Mouse (Mus musculus): Measurements from ENCODE around the gene Ccnq. TPM values are rescaled to one million over a fixed set of nuclear protein-coding genes. Genes with fewer than 3 reads are reported as not detected.

Gene Ccnq
- polyA plus RNA-seq, 1 experiment from 2014 or later: 52.3 TPM

DNA sequence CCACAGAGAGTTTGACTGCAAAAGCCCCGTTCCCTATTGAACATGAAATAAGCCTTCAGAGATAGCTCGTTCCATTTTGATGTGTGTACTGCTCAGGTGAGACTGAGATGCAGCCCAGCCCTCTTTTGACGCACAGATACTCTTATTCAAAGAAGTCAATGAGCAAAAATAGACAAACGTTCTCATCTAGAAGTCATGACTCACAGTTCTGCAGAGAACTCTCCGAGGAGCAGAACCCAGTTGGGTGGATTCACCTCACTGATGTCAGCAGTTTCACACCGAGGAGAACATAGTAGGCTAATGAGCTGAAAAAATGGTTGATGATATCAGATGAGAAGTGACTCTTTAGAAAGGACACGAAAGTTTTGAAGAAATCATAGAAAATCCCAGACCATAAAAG, 5.3 kb downstream of the Ccnq start:
- WGBS: 83% methylated on average over 7 of the region's 7 CpGs
- no peak overlapping the region for H3K27ac ChIP-seq (ENCODE audit: low read depth, low read length)
- H3K9me3 ChIP-seq (ENCODE audit: control insufficient read depth, low read length): no peaks in the 10 kb centered on the region
- peaks cover 4% of the 10 kb centered on the region for H3K4me1 ChIP-seq (replicated peaks; ENCODE audit: control insufficient read depth, insufficient read depth, low read length)
- no peak overlapping the region for H3K9ac ChIP-seq (ENCODE audit: low read depth, low read length)
- ATAC-seq (replicated peaks; ENCODE audit: low FRiP score) (no peak), DNase-seq (ENCODE audit: low spot score) (no peak)
- H3K36me3 ChIP-seq (ENCODE audit: control insufficient read depth, insufficient read depth, low read length): no peaks in the 10 kb centered on the region
- no peaks in the 10 kb centered on the region for H3K27me3 ChIP-seq (replicated peaks; ENCODE audit: control insufficient read depth, insufficient read depth, low read length)
- no peak overlapping the region for H3K4me3 ChIP-seq (ENCODE audit: low read depth, low read length)
- H3K4me2 ChIP-seq: no peak overlapping the region

DNA sequence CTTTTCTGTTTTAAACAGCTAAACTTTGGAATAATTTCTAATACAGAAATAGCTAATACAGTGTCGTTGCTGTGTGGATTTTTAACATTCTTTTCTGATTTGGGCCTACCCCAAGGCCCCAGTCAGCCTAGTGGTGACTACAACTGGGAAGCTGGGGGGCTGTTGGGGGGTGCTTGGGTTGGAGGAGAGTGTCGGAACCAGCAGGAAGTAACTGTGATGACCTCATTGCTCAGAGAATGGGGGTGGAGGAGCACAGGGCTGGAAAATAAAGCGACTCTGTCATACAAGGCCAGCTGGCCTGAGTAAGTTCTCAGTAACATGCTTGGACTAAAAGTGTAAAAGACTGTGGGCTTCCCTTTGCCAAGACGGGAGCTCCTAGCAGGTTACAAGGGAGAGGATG, 6.1 kb downstream of the Ccnq start:
- Histone ChIP-seq H3K4me3 (ENCODE audit: low read depth, low read length) (no peak overlapping the region), H3K4me2 (no peak overlapping the region), H3K9ac (ENCODE audit: low read depth, low read length) (no peak overlapping the region), H3K4me1 (replicated peaks; ENCODE audit: control insufficient read depth, insufficient read depth, low read length) (no peaks in the 10 kb centered on the region), H3K9me3 (ENCODE audit: control insufficient read depth, low read length) (no peaks in the 10 kb centered on the region), H3K27ac (ENCODE audit: low read depth, low read length) (no peak overlapping the region), H3K27me3 (replicated peaks; ENCODE audit: control insufficient read depth, insufficient read depth, low read length) (no peaks in the 10 kb centered on the region), H3K36me3 (ENCODE audit: control insufficient read depth, insufficient read depth, low read length) (no peaks in the 10 kb centered on the region)
- ATAC-seq (replicated peaks; ENCODE audit: low FRiP score) (no peak), DNase-seq (ENCODE audit: low spot score) (no peak)
- 57% methylated on average over 4 of the region's 4 CpGs for WGBS

DNA sequence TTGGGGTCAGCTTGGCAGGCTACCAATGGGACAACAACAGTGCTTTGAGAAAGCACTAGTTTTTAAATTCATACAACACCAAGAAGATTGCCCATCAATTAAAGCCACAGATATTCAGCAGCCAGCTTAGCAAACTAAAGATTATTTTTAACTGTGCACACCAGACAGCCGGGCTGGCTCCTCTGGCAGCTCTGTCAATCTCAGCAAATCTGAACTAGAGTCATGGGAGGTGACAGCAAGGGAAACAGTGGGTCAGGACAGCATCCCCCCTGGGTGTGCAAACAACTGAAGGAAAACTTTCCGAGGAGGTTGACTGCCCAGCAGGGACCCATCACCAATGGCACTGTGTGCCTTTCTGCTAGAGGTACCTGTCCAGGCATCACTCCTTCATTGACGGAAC, 9.1 kb downstream of the Ccnq start:
- Histone ChIP-seq H3K9ac (ENCODE audit: low read depth, low read length) (no peak overlapping the region), H3K36me3 (ENCODE audit: control insufficient read depth, insufficient read depth, low read length) (no peaks in the 10 kb centered on the region), H3K4me3 (ENCODE audit: low read depth, low read length) (no peak overlapping the region), H3K27ac (ENCODE audit: low read depth, low read length) (no peak overlapping the region), H3K4me2 (no peak overlapping the region), H3K4me1 (replicated peaks; ENCODE audit: control insufficient read depth, insufficient read depth, low read length) (no peaks in the 10 kb centered on the region), H3K9me3 (ENCODE audit: control insufficient read depth, low read length) (no peaks in the 10 kb centered on the region), H3K27me3 (replicated peaks; ENCODE audit: control insufficient read depth, insufficient read depth, low read length) (no peaks in the 10 kb centered on the region)
- WGBS: 68% methylated on average over 3 of the region's 3 CpGs
- no peak for DNase-seq (ENCODE audit: low spot score)
- ATAC-seq (replicated peaks; ENCODE audit: low FRiP score): no peak

DNA sequence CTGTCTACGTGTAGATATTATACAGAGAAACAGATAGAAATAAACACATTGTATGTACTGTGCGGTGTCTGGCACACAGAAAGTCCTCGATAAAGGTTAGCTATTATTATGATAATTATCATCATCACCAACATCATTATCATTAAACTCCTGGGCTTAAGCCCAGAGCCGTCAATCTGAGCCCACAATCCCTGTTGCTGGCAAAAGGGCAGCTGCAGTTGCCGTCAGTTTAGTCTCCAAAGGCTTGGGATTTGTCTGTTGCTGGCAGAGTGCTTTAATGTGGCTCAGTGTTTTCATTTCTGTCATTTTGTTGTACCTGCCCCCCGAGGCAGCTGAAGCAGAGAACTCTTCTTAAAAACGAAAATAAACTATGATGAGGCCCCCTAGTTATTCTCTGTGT, 9.6 kb downstream of the Ccnq start:
- H3K9ac ChIP-seq (ENCODE audit: low read depth, low read length): no peak overlapping the region
- H3K4me2 ChIP-seq: no peak overlapping the region
- WGBS: 68% methylated on average over 7 of the region's 7 CpGs
- no peak for ATAC-seq (replicated peaks; ENCODE audit: low FRiP score)
- no peaks in the 10 kb centered on the region for H3K9me3 ChIP-seq (ENCODE audit: control insufficient read depth, low read length)
- no peak overlapping the region for H3K27ac ChIP-seq (ENCODE audit: low read depth, low read length)
- H3K27me3 ChIP-seq (replicated peaks; ENCODE audit: control insufficient read depth, insufficient read depth, low read length): no peaks in the 10 kb centered on the region
- H3K4me3 ChIP-seq (ENCODE audit: low read depth, low read length): no peak overlapping the region
- no peaks in the 10 kb centered on the region for H3K36me3 ChIP-seq (ENCODE audit: control insufficient read depth, insufficient read depth, low read length)
- no peak for DNase-seq (ENCODE audit: low spot score)
- no peaks in the 10 kb centered on the region for H3K4me1 ChIP-seq (replicated peaks; ENCODE audit: control insufficient read depth, insufficient read depth, low read length)

DNA sequence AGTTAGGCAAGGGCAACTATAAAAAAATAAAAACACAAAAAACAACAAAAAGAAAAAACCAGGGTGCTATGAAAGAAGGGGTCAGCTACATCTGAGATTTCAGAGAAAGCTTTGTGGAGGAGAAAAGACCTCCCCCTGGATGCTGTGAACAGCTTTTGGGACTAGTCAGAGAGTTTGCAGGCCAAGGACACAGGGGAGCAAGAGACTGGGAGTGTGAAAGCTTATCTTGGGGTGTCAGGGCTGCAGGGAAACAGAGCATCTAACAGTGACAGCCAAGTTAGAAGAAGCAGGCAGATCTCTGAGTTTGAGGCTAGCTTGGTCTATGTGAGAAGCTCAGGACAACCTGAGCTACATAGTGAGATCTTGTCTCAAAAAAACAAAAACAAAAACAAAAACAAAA, 12.2 kb downstream of the Ccnq start:
- DNase-seq (ENCODE audit: low spot score) (no peak), ATAC-seq (replicated peaks; ENCODE audit: low FRiP score) (no peak)
- no peaks in the 10 kb centered on the region for H3K27me3 ChIP-seq (replicated peaks; ENCODE audit: control insufficient read depth, insufficient read depth, low read length)
- no peak overlapping the region for H3K4me2 ChIP-seq
- H3K4me3 ChIP-seq (ENCODE audit: low read depth, low read length): no peak overlapping the region
- no peaks in the 10 kb centered on the region for H3K4me1 ChIP-seq (replicated peaks; ENCODE audit: control insufficient read depth, insufficient read depth, low read length)
- no peak overlapping the region for H3K27ac ChIP-seq (ENCODE audit: low read depth, low read length)
- H3K9me3 ChIP-seq (ENCODE audit: control insufficient read depth, low read length): no peaks in the 10 kb centered on the region
- no peaks in the 10 kb centered on the region for H3K36me3 ChIP-seq (ENCODE audit: control insufficient read depth, insufficient read depth, low read length)
- no peak overlapping the region for H3K9ac ChIP-seq (ENCODE audit: low read depth, low read length)

DNA sequence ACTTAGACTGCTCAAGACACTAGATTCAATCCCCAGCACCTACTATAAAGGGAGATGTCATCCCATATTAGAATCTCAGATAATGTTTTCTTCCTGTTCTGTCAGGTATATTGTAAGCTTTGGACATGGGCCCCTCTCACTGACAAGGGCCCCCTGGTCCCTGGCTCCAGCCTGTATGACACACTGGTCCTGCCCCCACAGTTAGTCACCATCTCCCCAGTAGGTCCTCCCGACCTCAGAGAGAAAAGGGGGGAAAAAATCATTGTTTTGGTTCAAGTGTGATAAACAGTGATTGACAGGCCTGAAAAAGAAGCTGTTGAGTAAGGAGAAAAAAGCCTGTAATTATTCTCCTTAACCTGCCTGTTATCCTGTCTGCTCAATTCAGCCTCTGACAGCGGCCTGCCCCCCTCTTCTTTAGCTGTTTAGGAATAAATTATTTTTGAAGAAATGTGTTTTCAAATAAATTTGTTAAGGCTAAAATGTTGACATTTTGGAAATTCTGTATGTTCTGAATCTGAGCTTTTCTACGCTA, 14.6 kb downstream of the Ccnq start:
- Histone ChIP-seq H3K36me3 (ENCODE audit: control insufficient read depth, insufficient read depth, low read length) (no peaks in the 10 kb centered on the region), H3K4me2 (no peak overlapping the region), H3K27ac (ENCODE audit: low read depth, low read length) (no peak overlapping the region), H3K4me3 (ENCODE audit: low read depth, low read length) (no peak overlapping the region), H3K27me3 (replicated peaks; ENCODE audit: control insufficient read depth, insufficient read depth, low read length) (no peaks in the 10 kb centered on the region), H3K9me3 (ENCODE audit: control insufficient read depth, low read length) (no peaks in the 10 kb centered on the region), H3K9ac (ENCODE audit: low read depth, low read length) (no peak overlapping the region), H3K4me1 (replicated peaks; ENCODE audit: control insufficient read depth, insufficient read depth, low read length) (no peaks in the 10 kb centered on the region)
- 66% methylated on average over 3 of the region's 3 CpGs for WGBS
- no peak for DNase-seq (ENCODE audit: low spot score)
- ATAC-seq (replicated peaks; ENCODE audit: low FRiP score): no peak

DNA sequence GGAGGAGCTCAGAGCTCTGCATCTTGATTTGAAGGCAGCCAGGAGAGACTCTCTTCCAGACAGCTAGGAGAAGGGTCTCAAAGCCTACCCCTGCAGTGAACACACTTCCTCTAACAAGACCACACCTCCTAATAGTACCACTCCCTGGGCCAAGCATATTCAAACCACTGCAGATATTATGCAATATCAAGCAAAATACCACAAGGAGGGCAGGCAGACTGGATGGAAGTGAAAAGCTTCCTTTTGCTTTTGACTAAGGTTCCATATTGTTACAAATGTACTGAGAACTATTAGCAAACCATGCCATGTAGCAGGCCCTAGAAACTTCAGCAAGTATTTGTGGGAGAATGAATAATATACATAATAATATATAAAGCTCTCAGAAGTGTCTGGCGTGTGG, 16.4 kb downstream of the Ccnq start:
- Histone ChIP-seq H3K27me3 (replicated peaks; ENCODE audit: control insufficient read depth, insufficient read depth, low read length) (no peaks in the 10 kb centered on the region), H3K9me3 (ENCODE audit: control insufficient read depth, low read length) (no peaks in the 10 kb centered on the region), H3K9ac (ENCODE audit: low read depth, low read length) (no peak overlapping the region), H3K36me3 (ENCODE audit: control insufficient read depth, insufficient read depth, low read length) (no peaks in the 10 kb centered on the region), H3K4me2 (no peak overlapping the region), H3K4me1 (replicated peaks; ENCODE audit: control insufficient read depth, insufficient read depth, low read length) (no peaks in the 10 kb centered on the region), H3K27ac (ENCODE audit: low read depth, low read length) (no peak overlapping the region), H3K4me3 (ENCODE audit: low read depth, low read length) (no peak overlapping the region)
- 93% methylated on average over 1 of the region's 1 CpGs for WGBS
- ATAC-seq (replicated peaks; ENCODE audit: low FRiP score) (no peak), DNase-seq (ENCODE audit: low spot score) (no peak)

DNA sequence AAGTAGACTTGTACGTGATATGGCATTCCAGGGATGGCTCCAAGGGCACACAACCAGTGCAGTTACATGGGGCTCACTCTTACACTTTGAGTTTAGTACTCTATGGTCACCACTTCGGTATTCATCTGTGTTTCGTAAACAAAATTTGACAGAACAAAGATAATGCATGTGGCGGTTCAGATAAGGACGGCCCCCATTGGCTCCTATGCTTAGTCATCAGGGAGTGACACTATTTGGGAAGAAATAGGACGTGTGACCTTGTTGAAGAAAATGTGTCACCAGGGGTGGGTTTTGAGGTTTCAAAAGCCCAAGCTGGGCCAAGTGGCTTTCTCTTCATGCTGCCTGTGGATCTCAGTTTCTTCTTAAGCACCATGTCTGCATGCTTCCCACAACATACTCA, 18.9 kb downstream of the Ccnq start:
- no peaks in the 10 kb centered on the region for H3K36me3 ChIP-seq (ENCODE audit: control insufficient read depth, insufficient read depth, low read length)
- no peak for DNase-seq (ENCODE audit: low spot score)
- no peak for ATAC-seq (replicated peaks; ENCODE audit: low FRiP score)
- H3K4me2 ChIP-seq: no peak overlapping the region
- no peaks in the 10 kb centered on the region for H3K27me3 ChIP-seq (replicated peaks; ENCODE audit: control insufficient read depth, insufficient read depth, low read length)
- H3K9ac ChIP-seq (ENCODE audit: low read depth, low read length): no peak overlapping the region
- H3K27ac ChIP-seq (ENCODE audit: low read depth, low read length): no peak overlapping the region
- H3K4me3 ChIP-seq (ENCODE audit: low read depth, low read length): no peak overlapping the region
- 67% methylated on average over 6 of the region's 6 CpGs for WGBS
- no peaks in the 10 kb centered on the region for H3K4me1 ChIP-seq (replicated peaks; ENCODE audit: control insufficient read depth, insufficient read depth, low read length)
- no peaks in the 10 kb centered on the region for H3K9me3 ChIP-seq (ENCODE audit: control insufficient read depth, low read length)

DNA sequence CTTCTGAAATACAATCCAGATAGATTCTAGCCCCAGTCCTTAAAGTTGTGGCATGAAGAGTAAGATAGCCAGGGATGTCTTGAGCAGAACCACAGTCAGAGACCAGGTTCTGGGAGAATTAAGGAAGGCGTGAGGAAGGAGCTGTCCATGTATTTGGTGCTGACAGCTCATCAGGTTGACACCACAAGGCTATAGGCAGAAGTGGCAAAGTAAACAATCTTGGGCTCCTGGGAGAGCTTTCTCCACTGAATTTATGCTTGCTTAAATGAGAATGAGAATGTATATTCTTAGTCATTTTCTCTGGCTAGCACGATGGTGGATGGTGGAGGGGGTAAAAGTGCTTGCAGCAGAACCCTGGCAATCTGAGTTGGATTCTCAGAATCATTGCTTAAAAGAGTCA, 20.6 kb downstream of the Ccnq start:
- Histone ChIP-seq H3K4me3 (ENCODE audit: low read depth, low read length) (no peak overlapping the region), H3K4me1 (replicated peaks; ENCODE audit: control insufficient read depth, insufficient read depth, low read length) (no peaks in the 10 kb centered on the region), H3K27me3 (replicated peaks; ENCODE audit: control insufficient read depth, insufficient read depth, low read length) (no peaks in the 10 kb centered on the region), H3K4me2 (no peak overlapping the region), H3K9ac (ENCODE audit: low read depth, low read length) (no peak overlapping the region), H3K9me3 (ENCODE audit: control insufficient read depth, low read length) (no peaks in the 10 kb centered on the region), H3K36me3 (ENCODE audit: control insufficient read depth, insufficient read depth, low read length) (no peaks in the 10 kb centered on the region), H3K27ac (ENCODE audit: low read depth, low read length) (no peak overlapping the region)
- ATAC-seq (replicated peaks; ENCODE audit: low FRiP score) (no peak), DNase-seq (ENCODE audit: low spot score) (no peak)
- 11% methylated on average over 2 of the region's 2 CpGs for WGBS
